Mouse (Mus musculus): ENCODE results near the gene Sem1. TPM values are rescaled to one million over a fixed set of nuclear protein-coding genes. Genes with fewer than 3 reads are reported as not detected.
A peak's percentile ranks its signal among the peaks of the same experiment; 100 is the strongest.
"Not testable (repeated sequence)": the region's sequence is repeated elsewhere in the genome, so short reads cannot be mapped to it uniquely, and the experiment has no call there.

Gene Sem1
- polyA plus RNA-seq (2012; rRNA removed), result 21.5 and 27.8 TPM in 2 replicates

DNA sequence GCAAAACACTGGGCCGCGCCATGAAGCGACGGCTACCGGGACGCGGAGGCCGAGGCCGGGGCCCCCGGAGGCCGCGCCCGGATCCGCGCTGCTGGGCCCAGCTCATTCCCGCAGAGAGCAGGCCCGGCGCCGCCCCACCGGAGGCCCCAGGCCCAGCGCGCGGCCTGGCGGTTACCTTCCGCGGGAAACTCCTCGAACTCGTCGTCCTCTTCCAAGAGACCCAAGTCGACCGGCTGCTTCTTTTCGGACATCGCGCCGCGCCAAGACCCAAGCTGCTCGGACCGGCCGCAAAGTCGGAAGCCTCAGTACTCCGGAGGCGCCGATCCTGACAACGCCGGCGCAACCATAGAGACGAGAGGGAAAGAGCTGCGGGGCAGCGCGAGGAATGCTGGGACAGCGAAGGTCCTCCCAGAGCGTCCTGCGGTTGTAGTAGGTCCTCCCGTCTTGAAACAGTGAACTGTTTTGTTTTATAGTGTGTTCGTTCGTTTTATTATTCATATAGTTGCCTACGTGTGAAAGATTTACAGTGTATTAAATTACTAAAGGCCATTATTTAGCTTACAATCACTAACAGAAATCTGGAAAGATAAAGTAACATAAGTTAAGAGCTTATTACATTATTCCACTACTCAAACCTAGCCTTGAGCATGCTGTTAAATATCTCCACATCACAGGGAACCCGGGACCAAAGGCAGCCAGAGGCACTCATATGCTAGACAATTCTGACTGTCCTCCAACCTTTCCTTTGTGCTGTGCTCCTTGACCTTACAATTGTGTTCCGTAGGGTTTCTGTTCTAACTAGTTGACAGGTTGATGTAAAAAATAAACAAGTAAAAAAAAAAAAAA is at the start of gene Sem1:
Gene Sem1 (minus strand): TSS at position 360 of the 846 bp plus-strand sequence.
- DNase-seq (ENCODE audit: low read depth), result no peak

DNA sequence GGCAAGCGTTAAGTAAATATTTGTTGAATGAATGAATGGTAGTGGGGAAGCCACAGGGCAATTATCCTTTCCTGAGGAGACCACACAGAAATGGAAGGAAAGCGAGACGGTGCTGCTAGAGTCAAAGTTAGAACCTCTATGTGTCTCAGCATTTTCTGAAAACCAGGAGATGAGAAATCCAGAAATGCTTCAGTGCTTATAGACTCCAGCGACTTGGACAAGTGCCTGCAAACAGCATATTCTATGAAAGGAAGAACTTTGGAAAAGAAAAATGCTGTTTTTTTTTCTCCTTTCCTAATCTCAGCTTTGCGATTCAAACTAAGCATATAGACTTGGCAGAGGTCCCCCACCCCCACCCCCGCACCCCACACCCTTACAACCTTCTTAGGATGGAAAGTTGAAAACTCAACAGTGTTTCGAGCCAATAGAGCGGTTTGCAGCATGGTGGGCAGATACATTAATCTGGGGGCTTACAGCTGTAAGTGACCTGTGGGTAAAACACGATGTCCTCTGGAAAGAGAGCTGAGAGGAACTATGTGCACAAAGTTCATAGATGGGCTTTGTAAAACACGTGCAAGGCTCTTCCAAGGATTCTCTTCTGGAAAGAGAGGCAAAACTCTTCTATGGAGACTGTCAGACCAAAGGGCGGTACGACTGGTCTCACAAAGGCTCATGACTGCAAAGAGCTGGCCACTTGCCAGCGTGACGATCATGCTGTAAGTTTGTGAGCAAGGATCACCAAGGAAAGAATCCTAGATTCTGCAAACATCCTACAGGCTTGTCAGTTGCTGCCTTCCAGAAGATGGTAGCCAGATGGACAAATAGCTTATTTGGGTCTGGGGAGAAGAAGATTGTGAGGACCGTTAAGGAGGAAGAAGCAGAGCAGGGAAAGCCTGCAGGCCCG is 44.6 kb upstream of the Sem1 start:
- no peak for DNase-seq (ENCODE audit: low read depth)

DNA sequence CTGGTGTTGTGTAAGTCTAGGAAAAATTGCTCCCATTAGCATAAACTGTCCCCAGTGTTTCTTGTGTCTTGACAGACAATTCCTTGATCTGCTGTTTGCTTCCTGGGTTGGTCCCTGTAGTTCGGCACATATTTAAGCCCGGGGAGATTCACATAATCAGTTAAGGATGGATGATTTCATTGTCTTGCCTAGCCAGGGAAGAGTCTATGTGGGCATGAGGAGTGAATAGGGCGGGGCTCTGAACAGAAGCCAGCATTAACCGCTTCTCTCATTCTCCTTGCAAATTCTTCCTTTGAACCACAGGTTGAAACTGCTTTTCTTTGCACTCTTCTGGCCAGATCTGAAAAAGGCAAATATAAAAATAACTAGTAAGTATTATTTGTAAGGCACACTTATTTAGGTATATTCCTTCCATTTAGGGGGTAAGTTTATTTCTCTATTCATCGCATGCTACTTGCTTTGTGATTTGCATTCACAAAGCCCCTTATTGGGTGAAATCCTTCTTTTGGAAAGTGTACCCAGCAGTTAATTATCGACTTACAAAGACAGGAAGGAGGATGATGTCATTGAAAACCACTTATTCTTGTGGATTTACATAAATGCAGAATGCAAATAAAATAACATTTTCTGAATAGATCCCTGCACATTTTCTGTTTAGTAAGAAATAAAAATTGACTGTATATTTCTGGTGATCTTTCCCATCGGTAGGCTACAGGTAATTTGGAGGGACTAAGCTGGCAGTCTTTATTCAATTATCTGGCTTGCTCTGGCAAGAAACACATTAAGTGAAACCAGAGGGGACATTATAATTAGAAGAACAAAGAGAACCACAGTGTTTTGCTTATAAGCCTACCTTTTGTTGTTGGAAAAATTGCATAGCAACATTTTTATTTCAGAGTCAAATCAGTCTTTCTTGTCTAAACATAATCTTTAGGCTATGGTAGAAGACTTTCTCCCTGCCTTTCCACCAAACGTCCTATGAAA is 25.4 kb upstream of the Sem1 start:
- DNase-seq (ENCODE audit: low read depth), result no peak

DNA sequence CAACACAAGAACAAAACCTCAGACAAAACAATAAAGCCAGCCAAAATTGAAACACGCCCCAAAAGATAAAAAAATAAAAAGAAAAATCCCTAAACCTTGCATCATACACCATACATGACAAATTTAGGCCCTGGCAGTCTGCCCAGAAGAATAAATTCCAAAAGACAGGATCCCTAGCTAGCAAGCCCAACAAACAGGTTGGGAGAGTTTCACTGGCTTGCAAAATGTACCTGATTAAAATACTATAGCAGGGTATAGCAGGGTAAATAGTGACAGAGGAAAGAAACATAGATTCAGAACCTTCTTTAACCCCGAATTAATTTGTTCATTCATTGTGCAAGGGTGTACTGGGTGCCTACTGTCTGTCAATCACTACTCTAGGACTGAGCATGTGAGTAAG is 7.8 kb upstream of the Sem1 start:
- DNase-seq (ENCODE audit: low read depth), result peak; percentile 52

DNA sequence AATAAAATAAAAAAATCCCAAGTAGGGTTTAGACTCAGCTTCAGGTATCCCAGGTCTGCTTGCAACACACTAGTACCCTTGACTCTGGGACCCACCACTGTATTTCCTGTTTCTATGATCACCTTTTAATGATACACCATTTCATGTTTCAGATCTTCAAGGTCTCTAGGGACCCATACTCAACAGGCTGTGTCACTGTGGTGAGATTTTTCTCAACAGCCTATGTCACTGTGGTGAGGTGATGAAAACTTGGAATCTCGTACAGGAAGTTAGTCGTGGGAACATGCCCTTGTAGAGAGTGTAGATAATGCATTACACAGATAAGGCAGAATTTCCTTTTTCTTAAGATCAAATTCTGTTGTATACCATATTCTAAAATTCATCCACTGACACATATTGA is 3.4 kb upstream of the Sem1 start:
- no peak for DNase-seq (ENCODE audit: low read depth)

DNA sequence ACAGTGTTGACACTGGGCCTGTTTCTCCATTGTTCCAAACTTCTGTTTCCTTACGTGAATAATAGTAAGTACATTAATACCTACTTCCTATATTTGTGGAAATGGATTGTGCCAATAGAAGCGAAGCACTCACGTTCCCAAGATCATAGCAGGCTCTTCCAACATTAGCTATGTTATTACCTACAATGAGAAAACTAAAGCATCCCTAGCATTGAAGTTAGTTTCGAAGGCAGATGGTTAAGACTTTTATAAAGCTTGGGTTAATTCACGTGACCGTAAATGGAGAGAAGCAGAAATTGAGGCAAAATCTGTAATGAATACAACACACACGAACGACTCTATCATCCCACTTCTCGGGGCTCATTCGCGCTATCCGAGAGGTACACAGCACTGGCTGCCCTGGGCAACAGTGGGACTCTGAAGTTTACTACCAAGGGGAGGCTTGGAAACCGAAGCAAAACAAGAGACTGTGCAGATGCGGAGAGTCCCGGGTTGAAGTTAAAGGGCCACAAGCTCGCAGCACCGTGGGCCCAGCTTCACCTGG is 650 bp downstream of the Sem1 start:
- DNase-seq (ENCODE audit: low read depth), result no peak

DNA sequence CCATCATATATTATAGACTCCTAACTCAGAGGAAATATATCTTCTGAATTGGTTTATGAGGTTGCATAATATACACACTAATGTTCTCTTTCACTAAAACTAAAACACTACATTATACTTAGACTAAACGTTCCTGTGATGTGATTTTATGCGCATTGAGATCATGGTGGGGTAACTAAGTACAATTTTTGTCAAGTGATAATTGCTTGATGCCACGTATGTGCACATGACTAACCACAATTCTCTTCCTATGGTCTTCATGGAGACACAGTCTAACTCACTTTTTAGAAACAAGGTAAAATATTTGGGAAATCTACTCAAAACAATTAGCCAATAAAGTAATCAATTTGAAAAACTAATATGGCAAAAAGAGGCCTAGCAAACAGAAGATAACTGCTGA is 1.2 kb downstream of the Sem1 start:
- no peak for DNase-seq (ENCODE audit: low read depth)

DNA sequence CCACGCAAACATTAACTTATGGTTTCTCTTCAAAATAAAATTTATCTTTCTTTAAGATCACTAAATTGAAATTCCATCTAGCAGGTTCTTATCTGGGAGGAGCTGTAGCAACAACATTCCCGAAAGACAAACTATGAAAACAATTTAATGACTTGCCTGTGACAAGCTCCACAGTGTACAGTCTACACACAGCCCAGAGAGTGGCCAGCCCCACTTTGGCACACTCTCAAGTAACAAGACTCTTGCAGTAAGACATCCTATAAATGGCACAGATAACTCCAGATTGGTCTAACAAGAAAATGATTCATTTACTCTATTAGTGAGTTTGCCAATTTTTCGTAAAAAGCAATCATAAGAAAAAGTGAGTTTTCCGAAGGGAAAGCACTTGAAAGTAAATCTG is 2.7 kb downstream of the Sem1 start:
- DNase-seq (ENCODE audit: low read depth), result no peak

DNA sequence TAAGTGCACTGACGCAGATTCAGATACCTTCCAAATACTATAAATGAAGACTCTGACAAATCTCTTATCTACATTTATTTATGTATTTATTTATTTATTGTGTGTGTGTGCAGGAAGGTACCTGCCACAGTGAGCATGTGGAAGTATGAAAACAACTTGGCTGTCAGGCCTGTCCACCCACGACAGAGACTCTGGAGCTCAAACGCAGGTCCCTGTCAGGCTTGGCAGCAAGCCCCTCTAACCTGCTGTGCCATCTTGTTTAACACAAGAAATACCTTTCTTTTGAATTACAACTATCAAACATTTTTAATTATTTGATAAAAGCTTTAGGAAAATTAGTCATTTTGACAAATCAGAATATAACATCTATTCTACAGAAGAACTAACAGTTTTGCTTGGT is 10.0 kb downstream of the Sem1 start:
- no peak for DNase-seq (ENCODE audit: low read depth)

DNA sequence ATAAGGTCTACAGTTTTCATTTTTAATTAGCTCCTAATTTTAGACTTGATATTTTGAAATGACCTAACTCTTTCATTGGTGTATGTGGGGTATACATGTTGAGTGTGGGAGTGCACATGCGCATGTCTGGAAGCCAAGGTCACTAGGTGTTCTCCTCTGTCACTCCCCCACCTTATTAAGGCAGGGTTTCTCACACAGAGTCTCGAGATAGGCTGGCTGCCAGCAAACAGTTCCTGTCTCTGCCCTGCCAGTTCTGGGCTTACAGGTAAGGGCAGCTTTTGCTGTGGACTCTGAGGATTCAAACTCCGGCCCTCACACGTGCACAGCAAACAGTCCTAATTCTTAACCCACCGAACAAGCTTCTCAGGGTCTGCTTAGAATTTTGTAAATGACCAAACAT is 14.8 kb downstream of the Sem1 start:
- DNase-seq (ENCODE audit: low read depth), result no peak

DNA sequence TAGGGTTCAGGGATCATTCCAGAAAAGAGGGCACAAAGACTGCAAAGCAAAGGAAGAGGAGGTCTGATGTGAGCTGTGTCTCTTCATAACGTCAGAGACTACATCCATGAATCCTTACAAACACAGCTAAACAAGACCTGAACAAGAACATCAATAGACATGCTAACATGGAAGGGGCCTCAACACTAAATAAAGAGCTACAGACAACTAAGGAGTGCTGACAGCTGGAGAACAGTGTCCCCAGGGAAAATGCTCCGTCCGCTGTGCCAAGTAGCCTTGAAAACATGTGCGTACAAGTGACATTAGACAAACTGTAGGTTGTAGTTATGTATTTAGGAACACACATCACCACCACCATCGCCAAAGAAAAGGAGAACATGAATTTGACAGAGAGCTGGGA is 15.7 kb downstream of the Sem1 start:
- DNase-seq (ENCODE audit: low read depth), result no peak

DNA sequence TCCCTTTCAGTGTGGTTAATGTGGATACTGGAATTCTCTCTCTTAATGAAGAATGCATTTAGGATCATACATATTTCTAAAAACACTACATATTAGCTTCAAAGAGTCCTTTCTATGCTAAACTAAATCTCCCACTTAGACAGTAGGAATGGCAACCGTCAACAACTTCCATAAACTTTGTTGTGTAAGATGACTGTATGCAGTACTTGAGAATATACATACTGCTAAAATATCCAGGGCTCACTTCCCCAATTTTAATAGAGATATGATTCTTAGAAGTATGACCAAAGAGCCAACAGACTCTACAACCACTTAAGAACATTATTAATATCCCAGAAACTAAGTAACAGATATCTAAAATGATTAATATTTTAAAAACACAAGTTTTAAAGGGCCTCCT is 20.8 kb downstream of the Sem1 start:
- DNase-seq (ENCODE audit: low read depth), result no peak

DNA sequence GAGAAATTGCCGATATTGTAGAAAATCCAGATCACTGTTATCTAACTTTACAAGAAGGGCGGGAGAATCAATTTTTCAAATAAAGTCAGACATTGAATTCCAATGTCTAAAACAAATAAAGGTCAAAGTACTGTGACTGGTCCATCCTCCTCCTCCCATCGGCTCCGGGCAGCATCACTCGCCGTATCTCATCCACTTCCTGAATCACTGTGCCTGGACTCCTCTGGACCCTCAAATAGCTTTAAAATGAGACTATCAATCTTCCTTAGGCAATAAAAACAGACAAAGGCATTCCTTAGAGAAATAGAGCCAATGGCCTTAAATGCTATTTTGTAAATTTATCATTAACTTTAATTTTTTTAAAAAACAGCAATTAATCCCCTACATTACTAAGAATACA is 26.5 kb downstream of the Sem1 start:
- DNase-seq (ENCODE audit: low read depth), result no peak

DNA sequence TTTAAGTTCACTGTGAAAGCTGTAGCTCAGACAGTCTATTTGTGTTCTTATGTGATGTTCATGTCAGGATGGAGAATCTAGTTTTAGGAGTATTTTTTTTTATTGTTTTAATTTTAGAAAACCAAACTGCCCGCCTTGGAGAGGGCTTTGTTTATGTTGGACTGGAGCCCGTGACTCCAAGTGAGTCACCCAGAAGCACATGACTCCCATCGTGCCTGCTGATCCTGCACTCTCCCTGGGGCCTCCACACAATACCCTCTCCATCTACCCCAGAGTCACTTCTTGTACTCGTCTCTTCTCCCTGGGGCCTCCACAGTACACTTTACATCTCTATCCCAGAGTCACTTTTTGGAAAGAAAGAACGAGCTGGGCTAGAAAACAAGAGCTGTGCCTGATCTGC is 30.5 kb downstream of the Sem1 start:
- DNase-seq (ENCODE audit: low read depth), result no peak

DNA sequence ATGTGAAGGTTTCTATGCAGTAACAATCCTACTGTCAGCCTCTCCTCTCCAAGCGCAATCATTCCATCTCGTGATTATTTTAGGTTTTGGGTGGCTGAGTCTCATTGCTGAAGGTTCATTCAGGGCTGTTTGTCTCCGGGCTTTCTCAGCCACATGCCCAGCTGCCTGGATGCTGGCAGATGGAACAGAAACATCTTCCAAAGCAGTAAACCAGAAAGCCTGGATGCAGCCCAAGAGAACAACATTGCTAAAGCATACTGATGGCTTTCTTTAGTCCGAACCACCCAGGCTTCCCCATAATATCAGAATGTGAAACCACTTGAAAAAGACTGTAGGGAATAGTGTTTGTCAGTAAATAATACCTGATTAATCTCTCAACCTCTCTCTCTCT is 34.2 kb downstream of the Sem1 start:
- no peak for DNase-seq (ENCODE audit: low read depth)

DNA sequence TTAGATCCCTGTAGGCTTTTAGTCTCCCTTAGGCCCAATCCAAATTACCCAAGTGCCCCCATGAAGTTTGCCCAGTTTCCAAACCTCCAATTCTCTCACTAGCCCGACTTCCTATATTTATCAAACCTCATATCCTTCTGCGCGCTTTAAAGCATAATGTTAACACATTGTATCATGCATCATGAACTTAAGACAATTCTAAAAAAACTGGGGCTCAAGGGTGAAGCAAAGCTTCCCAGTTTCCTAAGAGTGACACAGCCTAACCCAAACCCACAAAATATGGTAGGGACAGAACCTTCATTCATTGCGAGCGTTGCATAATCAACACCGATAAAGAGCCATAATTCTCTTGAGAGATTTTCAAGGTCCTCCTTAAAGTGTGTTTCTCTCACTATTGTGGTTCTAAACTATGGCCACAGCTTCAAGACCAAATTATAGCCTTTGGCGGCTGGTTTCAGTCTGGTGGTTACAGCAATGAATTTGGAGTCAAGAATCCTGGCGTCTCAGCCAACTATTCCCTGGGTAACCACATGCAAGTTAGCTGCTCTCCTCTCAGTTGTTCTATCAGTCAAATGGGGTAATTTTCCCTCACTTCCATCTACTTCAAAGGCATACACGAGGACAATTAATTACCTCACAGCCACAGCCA is 34.7 kb downstream of the Sem1 start:
- no peak for DNase-seq (ENCODE audit: low read depth)

DNA sequence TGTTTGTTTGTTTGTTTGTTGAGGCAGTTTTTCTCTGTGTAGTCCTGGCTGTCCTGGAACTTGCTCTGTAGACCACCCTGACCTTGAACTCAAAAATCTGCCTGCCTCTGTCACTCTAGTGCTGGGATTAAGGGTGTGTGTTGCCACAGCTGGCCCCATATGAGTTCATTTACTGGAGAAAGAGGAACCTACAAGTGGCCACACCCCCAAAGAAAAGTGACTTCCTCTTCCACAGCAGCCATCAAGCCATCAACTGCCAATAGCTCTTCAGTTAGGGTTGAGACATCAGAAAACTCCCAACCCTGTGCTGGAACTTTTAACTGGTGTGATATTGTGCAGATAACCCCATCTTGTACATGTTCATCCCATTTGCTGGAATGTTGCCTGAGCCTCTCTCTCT is 36.3 kb downstream of the Sem1 start:
- no peak for DNase-seq (ENCODE audit: low read depth)

DNA sequence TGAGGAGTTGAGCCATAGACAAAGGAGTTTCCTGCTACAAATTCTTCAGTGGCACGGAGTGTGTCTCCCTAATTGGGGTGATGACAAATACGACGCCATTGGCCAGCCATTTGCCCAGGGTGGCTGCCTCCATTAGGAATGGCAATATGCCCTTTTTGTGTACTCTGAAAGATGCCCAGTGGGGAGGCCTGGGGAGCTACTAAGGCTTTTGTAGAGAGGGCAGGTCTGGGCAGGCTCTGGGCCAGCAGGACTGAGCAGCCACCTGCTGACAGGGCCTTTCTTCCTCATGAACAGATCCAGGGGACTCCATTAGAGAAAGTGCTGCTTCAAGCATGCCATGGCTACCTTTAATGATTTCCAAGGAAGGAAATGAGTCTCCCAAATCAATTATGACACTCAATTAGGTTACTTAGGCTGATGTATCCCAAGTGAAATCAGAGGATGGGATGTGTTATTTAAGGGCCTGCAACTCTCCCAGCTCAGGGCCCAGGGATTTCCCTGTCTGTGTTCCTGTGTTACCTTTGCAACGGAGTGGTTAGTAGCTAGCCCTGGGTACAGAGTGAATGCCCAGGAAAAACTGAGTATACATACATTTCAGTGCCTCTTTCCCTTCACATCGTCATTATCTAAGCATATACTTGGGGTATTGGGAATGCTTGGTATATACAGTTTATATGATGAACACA is 41.5 kb downstream of the Sem1 start:
- no peak for DNase-seq (ENCODE audit: low read depth)

DNA sequence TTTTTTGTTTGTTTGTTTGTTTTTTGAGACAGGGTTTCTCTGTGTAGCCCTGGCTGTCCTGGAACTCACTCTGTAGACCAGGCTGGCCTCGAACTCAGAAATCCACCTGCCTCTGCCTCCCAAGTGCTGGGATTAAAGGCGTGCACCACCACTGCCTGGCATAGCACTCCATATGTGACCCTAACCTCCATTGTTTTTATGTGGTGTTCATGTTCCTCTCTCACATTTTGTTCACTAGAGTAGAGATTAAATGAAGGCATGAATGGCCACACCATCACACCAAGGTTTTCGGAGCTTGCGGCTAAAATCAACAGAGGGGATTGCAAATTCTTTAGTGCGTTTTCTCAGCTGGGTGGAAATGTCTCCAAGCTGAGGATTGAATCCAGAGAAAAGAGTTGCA is 42.1 kb downstream of the Sem1 start:
- DNase-seq (ENCODE audit: low read depth), result not testable (repeated sequence)
